In genomic region chr12:21418083-21418482, GRCm38 (mm10) we compare ENCODE assay signal across 8 mouse cellular contexts. TPM values are rescaled to one million over a fixed set of nuclear protein-coding genes. Genes with fewer than 3 reads are reported as not detected.
DNase-seq lines count a peak whose midpoint lies in the region; ATAC-seq and TF ChIP-seq lines count a peak whose summit lies in the region.

No protein-coding gene starts in this region.

- no peak for TF ChIP-seq POLR2A in bone marrow macrophage, adult 2 months (IDR thresholded peaks at IDR 0.05; ENCODE audit: borderline replicate concordance, low read depth, low read length)

- TF ChIP-seq CTCF in bone marrow macrophage, adult 2 months (IDR thresholded peaks at IDR 0.05; ENCODE audit: low read depth, low read length), result no peak
- TF ChIP-seq CTCF in midbrain, postnatal 0 days (IDR thresholded peaks at IDR 0.05), result no peak

- 10% methylated on average over 10 of the region's 10 CpGs for WGBS in heart, embryonic 15.5 days
- WGBS in hindbrain, embryonic 15.5 days, result 6% methylated on average over 10 of the region's 10 CpGs
- 4% methylated on average over 10 of the region's 10 CpGs for WGBS in midbrain, postnatal 0 days

- H3K27ac ChIP-seq in heart, embryonic 15.5 days, result peak overlapping the region; percentile 78
- H3K27ac ChIP-seq in bone marrow macrophage, adult 2 months (ENCODE audit: insufficient read depth, low read depth, low read length), result no peak overlapping the region
- peak overlapping the region; percentile 100 for H3K27ac ChIP-seq in hindbrain, embryonic 15.5 days (replicated peaks)
- peak overlapping the region; percentile 91 for H3K27ac ChIP-seq in midbrain, postnatal 0 days (ENCODE audit: low read depth, low read length)

- H3K9me3 ChIP-seq in heart, embryonic 15.5 days (replicated peaks), result no peaks in the 10 kb centered on the region
- no peaks in the 10 kb centered on the region for H3K9me3 ChIP-seq in hindbrain, embryonic 15.5 days
- H3K9me3 ChIP-seq in midbrain, postnatal 0 days (ENCODE audit: low read length), result no peaks in the 10 kb centered on the region

- H3K36me3 ChIP-seq in heart, embryonic 15.5 days, result peaks cover 12% of the 10 kb centered on the region
- peaks cover 5% of the 10 kb centered on the region for H3K36me3 ChIP-seq in hindbrain, embryonic 15.5 days
- H3K36me3 ChIP-seq in midbrain, postnatal 0 days (ENCODE audit: insufficient read depth, low read length), result no peaks in the 10 kb centered on the region

- H3K4me2 ChIP-seq in heart, embryonic 15.5 days, result peak overlapping the region; percentile 80
- peak overlapping the region; percentile 66 for H3K4me2 ChIP-seq in hindbrain, embryonic 15.5 days
- H3K4me2 ChIP-seq in midbrain, postnatal 0 days (ENCODE audit: low read depth, low read length, poor library complexity, severe bottlenecking), result peak overlapping the region; percentile 53

- no peaks in the 10 kb centered on the region for H3K27me3 ChIP-seq in heart, embryonic 15.5 days
- no peaks in the 10 kb centered on the region for H3K27me3 ChIP-seq in hindbrain, embryonic 15.5 days
- no peaks in the 10 kb centered on the region for H3K27me3 ChIP-seq in midbrain, postnatal 0 days (ENCODE audit: insufficient read depth, low read length)

- intact Hi-C loops in heart, postnatal 36 days (cut with DNase I), result loop anchor here (10.0 kb wide), 1 partner anchor 263 kb away; no protein-coding TSS in a partner anchor

- peak overlapping the region; percentile 69 for H3K9ac ChIP-seq in heart, embryonic 15.5 days
- H3K9ac ChIP-seq in hindbrain, embryonic 15.5 days, result peak overlapping the region; percentile 70
- peak overlapping the region; percentile 81 for H3K9ac ChIP-seq in midbrain, postnatal 0 days (replicated peaks; ENCODE audit: low read length, poor library complexity, severe bottlenecking)

- peaks cover 27% of the 10 kb centered on the region for H3K4me1 ChIP-seq in heart, embryonic 15.5 days (replicated peaks)
- peaks cover 17% of the 10 kb centered on the region for H3K4me1 ChIP-seq in bone marrow macrophage, adult 2 months (ENCODE audit: control insufficient read depth, insufficient read depth, low read length)
- H3K4me1 ChIP-seq in hindbrain, embryonic 15.5 days (replicated peaks), result peaks cover 31% of the 10 kb centered on the region
- H3K4me1 ChIP-seq in midbrain, postnatal 0 days (ENCODE audit: insufficient read depth, low read length), result peaks cover 4% of the 10 kb centered on the region; the same call in 1 of the 2 replicates

- no peak for DNase-seq in heart, postnatal 36 days
- DNase-seq in midbrain, postnatal 0 days (ENCODE audit: low spot score), result no peak
- DNase-seq in right cerebral cortex, postnatal 25 days, result no peak
- no peak for DNase-seq in right cerebral cortex, postnatal 4 days
- no peak for DNase-seq in gastrocnemius, adult 18-20 months (ENCODE audit: low spot score)

- ATAC-seq in heart, embryonic 15.5 days (replicated peaks; ENCODE audit: insufficient number of reproducible peaks, insufficient read depth, low FRiP score, low read depth), result no peak
- no peak for ATAC-seq in hindbrain, embryonic 15.5 days (ENCODE audit: low FRiP score, low read depth)
- ATAC-seq in midbrain, postnatal 0 days (ENCODE audit: low FRiP score), result no peak

- peak overlapping the region; percentile 79 for H3K4me3 ChIP-seq in heart, embryonic 15.5 days
- peak overlapping the region; percentile 78 for H3K4me3 ChIP-seq in bone marrow macrophage, adult 2 months (ENCODE audit: insufficient read depth, low read length)
- peak overlapping the region; percentile 94 for H3K4me3 ChIP-seq in hindbrain, embryonic 15.5 days
- H3K4me3 ChIP-seq in midbrain, postnatal 0 days (ENCODE audit: low read depth, low read length), result peak overlapping the region; percentile 99

RNA-seq across cellular contexts. Expression of gene Ywhaq, which starts 0.6 kb away (rescaled TPM):
- polyA plus RNA-seq in heart, embryonic 15.5 days (2015; fragmentation: Nextera tagmentation; extraction: Ambion mirVana), result 365 and 366 TPM in 2 replicates
- 10 to 100 TPM; 62.2 to 68.0 TPM for total RNA-seq in heart, postnatal 36 days (2021)
- 141 and 146 TPM in 2 replicates for polyA plus RNA-seq in bone marrow macrophage, adult 2 months (2012; ENCODE audit: insufficient read depth, insufficient read length, missing spikeins)
- polyA plus RNA-seq in hindbrain, embryonic 15.5 days (2015; fragmentation: Nextera tagmentation; extraction: Ambion mirVana), result 1,073 and 1,087 TPM in 2 replicates
- 675 and 762 TPM in 2 replicates for total RNA-seq in midbrain, postnatal 0 days (2014; rRNA removed)
- 1,218 and 1,259 TPM in 2 replicates for polyA plus RNA-seq in midbrain, postnatal 0 days (2015; fragmentation: Nextera tagmentation; extraction: Ambion mirVana)
- 10 to 100 TPM; 18.7 to 28.8 TPM for total RNA-seq in gastrocnemius, adult 18-20 months (2021)

RNA-seq across cellular contexts. Expression of gene Adam17, which starts 44.7 kb away (rescaled TPM):
- polyA plus RNA-seq in heart, embryonic 15.5 days (2015; fragmentation: Nextera tagmentation; extraction: Ambion mirVana), result 25.1 and 30.2 TPM in 2 replicates
- total RNA-seq in heart, postnatal 36 days (2021), result 10 to 100 TPM; 48.2 to 54.3 TPM
- 225 and 233 TPM in 2 replicates for polyA plus RNA-seq in bone marrow macrophage, adult 2 months (2012; ENCODE audit: insufficient read depth, insufficient read length, missing spikeins)
- 20.4 and 21.1 TPM in 2 replicates for polyA plus RNA-seq in hindbrain, embryonic 15.5 days (2015; fragmentation: Nextera tagmentation; extraction: Ambion mirVana)
- 17.0 and 23.7 TPM in 2 replicates for total RNA-seq in midbrain, postnatal 0 days (2014; rRNA removed)
- polyA plus RNA-seq in midbrain, postnatal 0 days (2015; fragmentation: Nextera tagmentation; extraction: Ambion mirVana), result 10.3 and 11.4 TPM in 2 replicates
- 10 to 100 TPM; 17.1 to 18.7 TPM for total RNA-seq in gastrocnemius, adult 18-20 months (2021)
